Mouse (Mus musculus) embryonic facial prominence, embryonic 11.5 days (tissue): ENCODE results near the gene Mob3a. TPM values are rescaled to one million over a fixed set of nuclear protein-coding genes. Genes with fewer than 3 reads are reported as not detected.

Experiments
- ATAC-seq: fragments of 200-750 bp; cut with Nextera tagmentation; replicated peaks from 2 replicates; pipeline ENCODE4 v1.8.0; 2017; ENCODE audit warnings: low read depth; ENCODE audit not compliant: insufficient number of reproducible peaks, low FRiP score, low TSS enrichment
- DNase-seq: peaks from one replicate; pipeline ENCODE4 v3.0.0-alpha.2; 2015; ENCODE audit warnings: low spot score
- H3K27ac ChIP-seq: fragments of 300-500 bp; sonication (generic); replicated peaks from 2 replicates; pipeline ENCODE4 v1.5.1; 2014; ENCODE audit warnings: mild to moderate bottlenecking, low read depth, low read length, control low read depth
- H3K27me3 ChIP-seq: fragments of 300-500 bp; sonication (generic); 2 replicates; pipeline ENCODE4 v1.6.1; 2014; ENCODE audit warnings: mild to moderate bottlenecking, low read length, moderate library complexity, mixed read lengths; ENCODE audit not compliant: control insufficient read depth, insufficient read depth
- H3K36me3 ChIP-seq: fragments of 300-500 bp; sonication (generic); replicated peaks from 2 replicates; pipeline ENCODE4 v1.6.1; 2014; ENCODE audit warnings: low read depth, mild to moderate bottlenecking, low read length, moderate library complexity, mixed read lengths; ENCODE audit not compliant: control insufficient read depth, insufficient read depth
- H3K4me1 ChIP-seq: fragments of 300-500 bp; sonication (generic); 2 replicates; pipeline ENCODE4 v1.6.1; 2014; ENCODE audit warnings: low read length, mixed read lengths; ENCODE audit not compliant: control insufficient read depth, insufficient read depth
- H3K4me2 ChIP-seq: fragments of 300-500 bp; sonication (generic); 2 replicates; pipeline ENCODE4 v1.6.1; 2014; ENCODE audit warnings: low read depth, mild to moderate bottlenecking, control low read depth, low read length, moderate library complexity
- H3K4me3 ChIP-seq: fragments of 300-500 bp; sonication (generic); 2 replicates; pipeline ENCODE4 v1.5.1; 2014; ENCODE audit warnings: low read depth, low read length, control low read depth
- H3K9ac ChIP-seq: fragments of 300-500 bp; sonication (generic); replicated peaks from 2 replicates; pipeline ENCODE4 v1.6.1; 2014; ENCODE audit warnings: mild to moderate bottlenecking, control low read depth, low read length
- H3K9me3 ChIP-seq: fragments of 300-500 bp; sonication (generic); replicated peaks from 2 replicates; pipeline ENCODE4 v1.6.1; 2016; ENCODE audit warnings: mild to moderate bottlenecking, low read length, inconsistent platforms, mixed read lengths; ENCODE audit not compliant: control insufficient read depth
- WGBS: fragments of 180-500 bp; shearing (Covaris S2); extraction: QIAGEN DNeasy Blood & Tissue Kit; methylation state at CpG from one replicate; pipeline ENCODE4 v1.1.7; 2014; 5-methylcytosine and 5-hydroxymethylcytosine counted together
- polyA plus RNA-seq: library from polyadenylated mRNA; unstranded; fragments of >200 nt; fragmentation: Nextera tagmentation; extraction: Ambion mirVana; gene quantifications from 2 replicates; pipeline ENCODE4 v1.2.1, GENCODE M21; 2014

The Mob3a gene
- polyA plus RNA-seq, 1 experiment from 2014 or later = 42.3 TPM

DNA sequence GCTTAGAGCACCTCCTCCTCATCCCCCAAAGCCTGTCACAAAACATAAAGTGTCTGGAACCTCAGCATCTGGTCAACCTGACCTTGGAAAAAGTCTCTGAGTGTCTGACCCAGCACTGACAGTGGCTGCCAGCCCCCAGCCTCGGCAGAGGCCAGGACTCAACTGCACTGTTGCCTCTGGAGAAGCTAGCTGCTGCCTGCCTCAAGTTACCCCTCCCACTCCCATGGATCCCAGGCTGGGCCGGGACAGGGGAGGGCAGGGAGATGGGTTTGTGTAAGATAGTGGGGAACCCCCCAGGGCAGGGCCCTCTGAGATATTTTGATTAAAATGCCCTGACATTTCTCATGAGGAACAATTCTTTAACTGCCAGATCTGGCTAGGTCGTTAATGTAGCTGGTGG, 3.3 kb upstream of the Mob3a start:
- Histone ChIP-seq H3K4me1 (peaks cover 5% of the 10 kb centered on the region; the same call in 1 of the 2 replicates), H3K27me3 (no peaks in the 10 kb centered on the region), H3K4me2 (no peak overlapping the region), H3K36me3 (peaks cover 14% of the 10 kb centered on the region), H3K9me3 (no peaks in the 10 kb centered on the region), H3K4me3 (no peak overlapping the region), H3K27ac (no peak overlapping the region), H3K9ac (no peak overlapping the region)
- ATAC-seq = no peak
- 63% methylated on average over 3 of the region's 3 CpGs for WGBS
- no peak for DNase-seq

DNA sequence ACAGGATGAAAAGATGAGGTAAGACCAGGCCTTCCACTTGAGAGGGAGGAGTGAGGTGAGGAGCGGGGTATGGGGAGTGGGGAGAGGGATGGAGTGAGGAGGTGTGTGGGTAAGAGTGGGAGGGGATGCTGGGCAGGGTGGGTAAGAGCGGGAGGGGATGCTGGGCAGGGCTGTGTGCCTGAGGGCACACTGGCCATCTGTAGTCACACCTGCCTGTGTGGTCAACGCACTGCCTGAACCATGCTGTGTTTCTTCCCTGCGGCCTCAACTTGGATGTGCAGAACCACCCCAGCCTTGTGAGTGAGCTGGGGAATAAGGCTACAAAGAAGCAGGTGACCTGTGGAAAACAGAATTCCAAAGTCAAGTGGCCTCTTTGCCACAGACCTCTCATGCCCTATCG, 2.6 kb upstream of the Mob3a start:
- no peak for ATAC-seq
- H3K9ac ChIP-seq = no peak overlapping the region
- peaks cover 5% of the 10 kb centered on the region; the same call in 1 of the 2 replicates for H3K4me1 ChIP-seq
- H3K27ac ChIP-seq = no peak overlapping the region
- DNase-seq = no peak
- WGBS = 85% methylated on average over 5 of the region's 5 CpGs
- no peaks in the 10 kb centered on the region for H3K9me3 ChIP-seq
- H3K36me3 ChIP-seq = peaks cover 12% of the 10 kb centered on the region
- H3K27me3 ChIP-seq = no peaks in the 10 kb centered on the region
- no peak overlapping the region for H3K4me3 ChIP-seq
- no peak overlapping the region for H3K4me2 ChIP-seq

DNA sequence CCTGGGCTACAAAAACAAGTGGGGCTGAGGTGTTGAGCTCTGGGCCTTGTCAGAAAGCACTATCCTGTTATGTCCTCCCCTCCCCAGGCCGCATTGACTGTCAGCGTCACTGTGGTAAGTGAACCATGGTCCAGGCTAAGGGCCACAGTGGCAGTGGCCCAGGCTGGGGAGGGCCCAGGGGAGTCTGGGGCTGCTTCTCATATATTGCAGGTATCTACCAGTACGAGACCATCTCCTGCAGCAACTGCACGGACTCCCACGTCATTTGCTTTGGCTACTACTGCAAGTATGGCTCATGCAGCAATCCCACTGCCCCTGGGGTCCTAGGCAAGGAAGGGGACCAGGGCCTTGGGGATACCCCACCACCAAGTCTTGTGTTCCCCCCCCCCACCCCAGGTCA, 1.9 kb upstream of the Mob3a start:
- no peak for DNase-seq
- H3K27me3 ChIP-seq = no peaks in the 10 kb centered on the region
- H3K4me2 ChIP-seq = no peak overlapping the region; the same call in none of the 2 replicates
- H3K9ac ChIP-seq = no peak overlapping the region
- no peak overlapping the region for H3K27ac ChIP-seq
- H3K36me3 ChIP-seq = peaks cover 9% of the 10 kb centered on the region
- no peaks in the 10 kb centered on the region for H3K9me3 ChIP-seq
- ATAC-seq = no peak
- no peak overlapping the region; the same call in 1 of the 2 replicates for H3K4me3 ChIP-seq
- peaks cover 5% of the 10 kb centered on the region; the same call in 1 of the 2 replicates for H3K4me1 ChIP-seq
- 86% methylated on average over 5 of the region's 5 CpGs for WGBS

DNA sequence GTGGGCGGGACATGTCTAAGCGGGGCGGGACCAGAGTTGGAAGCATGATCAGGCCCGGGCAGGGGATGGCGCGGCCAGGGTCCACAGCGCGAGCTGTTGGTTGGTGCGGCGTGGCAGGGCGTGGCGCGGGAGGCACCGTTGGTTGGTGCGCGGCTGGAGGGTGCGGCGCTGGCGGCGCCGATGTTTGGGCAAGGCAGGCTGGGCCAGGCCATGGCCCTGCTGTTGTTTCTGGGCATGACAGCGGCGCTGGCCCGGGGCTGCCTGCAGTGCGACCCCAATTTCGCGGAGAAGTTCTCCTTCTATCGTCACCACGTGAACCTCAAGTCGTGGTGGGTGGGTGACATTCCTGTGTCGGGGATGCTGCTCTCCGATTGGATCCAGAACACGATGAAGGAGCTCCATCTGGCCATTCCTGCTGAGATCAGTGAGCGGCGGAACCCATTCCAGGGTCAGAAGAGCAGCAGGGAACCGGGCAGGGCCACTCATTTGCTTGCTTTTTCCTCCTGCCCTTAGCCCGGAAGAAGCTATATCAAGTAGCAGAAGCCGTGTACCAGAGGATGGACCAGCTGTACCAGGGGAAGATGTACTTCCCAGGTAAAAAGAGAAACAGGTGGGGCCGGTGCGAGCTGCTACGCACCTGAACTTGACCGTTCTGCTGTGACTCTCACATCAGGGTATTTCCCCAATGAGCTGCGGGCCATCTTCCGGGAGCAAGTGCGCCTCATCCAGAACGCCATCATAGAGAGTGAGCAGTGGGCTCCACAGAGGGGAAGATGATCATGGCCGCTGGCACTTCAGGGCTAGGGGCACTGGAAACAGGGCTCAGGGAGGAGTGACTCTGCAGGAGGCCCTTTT, 986 bp upstream of the Mob3a start:
- WGBS = 2% methylated on average over 47 of the region's 47 CpGs
- peaks cover 5% of the 10 kb centered on the region; the same call in 1 of the 2 replicates for H3K4me1 ChIP-seq
- peak overlapping the region; percentile 73 for H3K4me2 ChIP-seq
- H3K27ac ChIP-seq = no peak overlapping the region; the same call in 1 of the 2 replicates
- H3K36me3 ChIP-seq = peaks cover 6% of the 10 kb centered on the region
- H3K9me3 ChIP-seq = no peaks in the 10 kb centered on the region
- H3K9ac ChIP-seq = peak overlapping the region; percentile 70
- DNase-seq (peak; percentile 94), ATAC-seq (peak; percentile 91)
- no peaks in the 10 kb centered on the region for H3K27me3 ChIP-seq
- H3K4me3 ChIP-seq = peak overlapping the region; percentile 59

DNA sequence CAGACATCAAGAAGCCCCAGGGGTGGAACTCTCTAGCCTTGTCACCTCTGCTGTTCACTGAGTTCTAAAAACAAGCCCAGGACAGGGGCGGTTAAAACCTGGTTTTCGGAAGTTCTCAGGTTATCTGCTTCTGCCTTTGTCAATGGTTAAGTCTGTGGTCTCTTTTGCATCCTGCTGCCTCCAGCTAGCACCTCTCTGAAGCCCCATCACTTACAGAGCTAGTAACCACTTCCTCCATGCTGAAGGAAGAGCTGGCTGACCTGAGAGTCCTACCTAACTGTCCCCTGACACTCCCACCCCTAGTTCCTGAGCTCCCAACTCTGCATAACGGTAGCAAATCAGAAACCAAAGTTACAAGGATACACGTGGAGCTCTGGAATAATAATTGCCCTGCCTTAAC, 1.0 kb downstream of the Mob3a start:
- Histone ChIP-seq H3K4me3 (peak overlapping the region; percentile 59; the same call in 1 of the 2 replicates), H3K9ac (peak overlapping the region; percentile 76; the same call in 1 of the 2 replicates), H3K4me2 (peak overlapping the region; percentile 51), H3K27ac (no peak overlapping the region), H3K4me1 (peaks cover 5% of the 10 kb centered on the region; the same call in 1 of the 2 replicates), H3K27me3 (no peaks in the 10 kb centered on the region), H3K9me3 (no peaks in the 10 kb centered on the region), H3K36me3 (no peaks in the 10 kb centered on the region)
- DNase-seq = no peak
- ATAC-seq = no peak
- WGBS = 50% methylated on average over 4 of the region's 4 CpGs

DNA sequence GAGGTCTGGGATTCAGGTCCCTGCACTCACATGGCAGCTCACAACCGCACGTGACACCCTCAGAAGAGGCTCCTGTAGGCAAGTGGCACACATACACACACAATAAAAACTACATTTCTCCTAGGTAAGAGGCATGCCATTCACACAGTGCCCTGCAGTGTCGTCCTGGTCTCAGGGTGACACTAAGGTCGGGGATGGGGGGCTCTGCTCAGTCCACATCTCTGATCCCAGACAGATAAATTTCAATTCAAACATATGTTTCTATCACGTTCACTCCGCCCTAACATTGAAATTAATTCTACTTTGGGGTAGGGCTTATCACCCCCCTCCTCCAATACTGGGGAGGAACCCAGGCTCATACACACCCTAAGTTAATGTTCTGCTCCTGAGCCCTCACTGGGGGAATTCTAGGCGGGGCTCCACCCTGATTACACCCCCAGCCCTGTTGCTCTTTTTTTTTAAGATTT, 1.7 kb downstream of the Mob3a start:
- H3K9ac ChIP-seq = no peak overlapping the region
- DNase-seq (no peak), ATAC-seq (no peak)
- H3K9me3 ChIP-seq = no peaks in the 10 kb centered on the region
- H3K4me1 ChIP-seq = peaks cover 5% of the 10 kb centered on the region; the same call in 1 of the 2 replicates
- H3K27me3 ChIP-seq = no peaks in the 10 kb centered on the region
- 86% methylated on average over 7 of the region's 7 CpGs for WGBS
- no peak overlapping the region for H3K4me3 ChIP-seq
- H3K36me3 ChIP-seq = no peaks in the 10 kb centered on the region
- H3K4me2 ChIP-seq = no peak overlapping the region
- H3K27ac ChIP-seq = no peak overlapping the region

DNA sequence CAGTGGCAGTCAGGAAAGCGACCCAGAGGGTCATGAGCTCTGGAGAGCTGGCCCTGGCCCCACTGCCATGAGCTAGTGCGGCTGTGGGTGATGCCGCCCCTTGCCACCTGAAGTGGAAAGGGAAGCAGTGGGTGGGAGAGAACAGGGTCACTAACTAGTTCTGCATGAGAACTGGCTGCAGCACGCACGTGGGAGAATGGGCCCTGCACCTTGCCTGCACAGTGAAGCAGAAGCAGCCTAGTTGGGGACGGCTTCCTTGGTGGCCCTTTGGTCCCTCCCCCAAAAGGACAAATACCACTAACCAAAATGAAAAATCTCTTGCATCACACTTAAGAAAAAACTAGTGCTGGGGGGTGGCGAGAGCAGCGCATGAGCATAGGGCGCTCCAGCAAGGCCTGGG, 3.2 kb downstream of the Mob3a start:
- WGBS = 89% methylated on average over 9 of the region's 9 CpGs
- Histone ChIP-seq H3K9ac (no peak overlapping the region), H3K27me3 (no peaks in the 10 kb centered on the region), H3K27ac (no peak overlapping the region), H3K4me2 (0 out of 2 replicates have a peak overlapping the region, but pooled peaks have one; percentile 7), H3K36me3 (no peaks in the 10 kb centered on the region), H3K4me3 (no peak overlapping the region), H3K4me1 (peaks cover 4% of the 10 kb centered on the region; the same call in 1 of the 2 replicates), H3K9me3 (no peaks in the 10 kb centered on the region)
- ATAC-seq = no peak
- no peak for DNase-seq

DNA sequence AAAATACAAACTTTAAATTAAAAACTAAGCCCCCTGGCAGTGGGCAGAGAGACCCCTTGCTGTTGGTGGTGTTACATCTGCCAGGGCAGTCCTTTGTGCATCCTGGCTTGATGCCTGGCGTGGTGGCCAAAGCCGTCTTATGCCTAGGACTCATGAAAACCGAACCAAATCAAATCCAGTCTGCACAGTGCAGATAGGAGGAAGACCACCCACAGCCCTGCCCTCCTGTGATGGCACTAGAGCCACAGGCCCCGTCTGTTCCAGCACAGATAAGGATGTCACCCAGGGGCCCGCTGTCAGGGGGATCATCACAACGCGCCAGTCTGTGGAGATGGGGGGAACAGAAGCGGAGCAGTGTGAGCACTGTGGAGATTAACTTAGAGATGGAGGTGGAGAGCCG, 4.0 kb downstream of the Mob3a start:
- ATAC-seq (no peak), DNase-seq (no peak)
- H3K4me1 ChIP-seq = no peaks in the 10 kb centered on the region
- H3K27ac ChIP-seq = no peak overlapping the region
- no peak overlapping the region for H3K4me2 ChIP-seq
- H3K4me3 ChIP-seq = no peak overlapping the region
- H3K9me3 ChIP-seq = no peaks in the 10 kb centered on the region
- no peaks in the 10 kb centered on the region for H3K27me3 ChIP-seq
- WGBS = 88% methylated on average over 9 of the region's 9 CpGs
- no peak overlapping the region for H3K9ac ChIP-seq
- no peaks in the 10 kb centered on the region for H3K36me3 ChIP-seq
